Mouse (Mus musculus) c-Kit-positive CD71-negative TER-119-negative erythroid progenitor cells, embryonic 14.5 days (primary cell): ENCODE measurements around the gene Gm20388.
A peak's percentile ranks its signal among the peaks of the same experiment; 100 is the strongest.

Experiments used
- DNase-seq: peaks from one replicate; pipeline ENCODE4 v3.0.0-alpha.2; 2013; ENCODE audit warnings: low read depth

Gm20388 gene

DNA sequence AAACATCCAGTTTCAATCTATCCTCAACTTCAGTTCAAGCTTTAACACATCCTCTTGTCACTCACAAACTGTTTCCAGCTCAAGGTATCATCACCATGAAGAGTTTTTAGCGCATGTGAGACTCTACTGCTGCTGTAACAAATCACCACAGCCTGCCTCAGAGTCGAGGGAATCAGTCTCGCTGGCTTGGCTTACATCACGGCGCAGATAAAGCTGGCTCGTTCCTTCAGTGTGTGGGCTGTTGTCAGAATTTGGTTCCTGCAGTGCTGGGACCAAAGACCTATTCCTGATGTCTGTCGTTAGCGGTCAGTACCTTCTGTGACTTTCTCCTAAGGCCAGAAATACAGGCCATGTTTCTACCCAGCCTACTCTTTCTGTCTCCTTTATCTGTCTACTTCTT lies 2986.6 kb downstream of the Gm20388 start:
- no peak for DNase-seq

DNA sequence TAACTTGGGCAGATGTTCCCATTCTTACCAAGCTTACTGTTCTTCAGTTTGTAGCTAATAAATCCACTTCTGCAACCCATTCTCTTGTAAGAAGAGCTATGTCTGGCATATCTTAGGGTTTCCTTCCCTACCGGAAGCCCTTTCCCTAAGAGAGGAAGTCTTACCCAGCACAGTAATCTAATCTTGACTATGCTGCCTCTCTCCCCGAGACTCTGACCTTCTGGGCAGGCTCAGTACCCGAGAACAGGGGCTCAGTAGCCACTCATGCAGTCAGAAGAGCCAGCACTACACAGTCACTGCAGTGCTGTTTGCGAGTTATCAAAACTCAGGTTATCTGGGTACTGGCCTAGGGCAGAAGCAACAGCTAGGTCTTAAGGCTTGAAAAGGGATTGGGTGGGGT lies 2987.4 kb downstream of the Gm20388 start:
- no peak for DNase-seq

DNA sequence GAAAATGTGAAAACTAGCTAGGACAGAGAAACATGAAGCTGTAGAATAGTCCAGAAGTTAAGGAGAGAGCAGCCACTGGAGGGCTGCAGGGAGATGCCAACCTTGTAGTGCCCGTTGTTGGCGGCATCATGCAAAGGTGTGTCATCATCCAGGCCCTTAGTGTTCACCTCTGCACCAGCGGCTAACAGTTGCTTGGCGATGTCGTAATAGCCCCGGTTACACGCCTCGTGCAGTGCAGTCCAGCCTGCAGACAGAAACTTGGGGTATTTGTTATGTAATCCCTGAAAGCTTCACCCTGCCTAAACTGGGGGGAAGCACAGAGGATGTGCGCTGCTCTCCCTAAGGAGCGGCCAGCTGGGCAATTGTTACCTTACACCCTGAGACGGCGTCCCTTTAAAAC lies 2987.8 kb downstream of the Gm20388 start:
- DNase-seq: no peak

DNA sequence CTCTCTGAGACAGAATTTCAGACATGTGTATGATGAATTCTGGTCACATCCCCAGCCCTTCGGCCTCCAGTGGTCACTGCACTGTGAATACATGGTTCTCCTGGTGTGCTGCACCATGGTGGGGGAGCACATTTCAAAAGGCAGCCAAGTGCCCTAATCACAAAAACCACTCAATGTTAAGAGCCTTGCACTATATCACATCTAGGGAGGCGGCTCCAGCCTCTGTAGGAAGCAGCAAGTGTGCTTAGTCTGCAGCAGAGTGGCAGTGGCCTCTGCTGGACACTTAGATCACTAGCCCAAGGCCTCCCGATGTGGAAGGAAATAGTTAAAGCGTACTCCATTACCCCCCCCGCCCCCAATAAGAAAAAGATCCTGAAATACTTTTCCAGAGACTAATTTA lies 2988.4 kb downstream of the Gm20388 start:
- no peak for DNase-seq

DNA sequence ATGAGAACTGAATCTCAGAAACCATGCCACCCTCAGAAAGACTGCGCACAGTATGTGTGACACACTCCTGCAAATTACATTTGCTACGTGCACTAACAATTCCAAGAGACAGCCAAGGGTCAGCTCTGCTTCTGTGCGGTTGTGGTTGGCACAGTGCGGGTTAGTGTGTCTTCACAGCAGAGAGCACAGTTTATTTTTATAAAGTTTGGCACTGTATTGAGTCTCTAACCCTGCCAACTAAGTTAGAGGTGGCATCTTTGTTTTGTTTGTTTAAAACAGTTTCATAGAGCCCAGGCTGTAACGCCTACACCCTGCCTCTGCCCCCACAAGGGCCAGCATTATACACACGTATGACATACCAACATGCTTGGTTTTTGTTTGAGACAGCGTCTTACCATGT lies 2990.8 kb downstream of the Gm20388 start:
- no peak for DNase-seq

DNA sequence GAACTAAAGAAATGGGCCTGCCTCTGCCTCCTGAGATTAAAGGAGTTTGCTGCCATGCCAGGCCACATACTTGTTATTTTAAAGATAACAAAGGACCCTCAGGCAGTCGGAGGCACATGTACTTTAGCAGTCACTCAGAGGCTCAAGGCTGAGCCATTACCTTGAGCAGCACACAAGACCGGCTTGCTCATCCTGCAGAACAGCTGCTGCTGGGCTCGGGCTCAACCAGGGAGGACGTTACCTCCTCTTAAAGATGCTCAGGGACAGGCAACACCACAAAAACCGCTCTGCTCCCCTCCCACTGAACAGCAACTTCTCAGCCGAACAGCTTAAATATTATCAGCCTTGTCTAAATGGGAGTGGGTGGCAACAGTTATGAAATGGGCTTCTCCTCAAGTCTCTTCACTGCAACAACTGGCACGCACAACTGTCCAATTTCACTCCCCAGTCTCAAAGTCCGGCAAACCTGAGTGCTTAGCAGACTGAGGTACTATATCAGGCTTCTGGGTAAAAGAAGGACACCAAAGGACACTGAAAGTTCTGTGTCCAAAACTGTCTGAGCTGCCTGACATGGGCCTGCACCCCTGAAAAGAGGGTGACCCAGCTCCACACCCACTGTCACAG lies 2991.4 kb downstream of the Gm20388 start:
- no peak for DNase-seq

DNA sequence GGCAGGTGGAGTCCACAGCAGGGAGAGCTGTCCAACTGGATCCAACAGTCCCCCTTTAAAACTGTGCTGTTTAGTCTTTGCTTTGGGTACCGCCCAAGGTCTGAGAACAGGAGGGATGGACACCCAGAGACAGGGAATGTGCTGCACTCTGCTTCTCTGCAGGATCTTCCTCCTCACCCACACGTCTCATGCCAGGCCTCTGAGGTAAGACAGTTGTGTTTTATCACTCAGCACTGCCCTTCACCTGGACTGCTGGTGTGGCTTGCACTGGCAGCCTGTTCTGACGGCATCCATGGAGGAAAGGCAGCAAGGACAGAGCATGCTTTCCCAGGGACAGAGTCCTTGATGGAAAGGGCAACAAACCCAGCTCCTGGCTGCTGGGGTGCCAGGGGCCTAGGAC lies 2991.9 kb downstream of the Gm20388 start:
- DNase-seq: no peak

DNA sequence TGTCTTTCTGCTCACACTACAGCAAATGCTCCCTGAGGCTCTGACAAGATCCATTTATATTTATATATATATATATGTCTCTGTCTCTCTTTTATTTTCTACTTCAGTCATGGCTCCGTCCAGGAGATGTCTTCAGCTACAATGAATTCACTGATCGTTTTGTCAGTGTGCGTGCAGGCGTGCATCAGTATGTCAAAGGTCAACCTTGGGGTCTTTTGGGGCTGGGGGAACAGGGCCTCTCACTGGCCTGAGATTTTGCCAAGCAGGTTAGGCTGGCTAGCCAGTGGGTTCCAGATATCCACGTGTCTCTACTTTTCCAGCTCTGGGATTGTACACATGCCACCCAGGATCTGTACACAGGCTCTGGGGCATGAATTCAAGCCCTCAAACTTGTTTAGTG lies 2992.4 kb downstream of the Gm20388 start:
- DNase-seq: no peak

DNA sequence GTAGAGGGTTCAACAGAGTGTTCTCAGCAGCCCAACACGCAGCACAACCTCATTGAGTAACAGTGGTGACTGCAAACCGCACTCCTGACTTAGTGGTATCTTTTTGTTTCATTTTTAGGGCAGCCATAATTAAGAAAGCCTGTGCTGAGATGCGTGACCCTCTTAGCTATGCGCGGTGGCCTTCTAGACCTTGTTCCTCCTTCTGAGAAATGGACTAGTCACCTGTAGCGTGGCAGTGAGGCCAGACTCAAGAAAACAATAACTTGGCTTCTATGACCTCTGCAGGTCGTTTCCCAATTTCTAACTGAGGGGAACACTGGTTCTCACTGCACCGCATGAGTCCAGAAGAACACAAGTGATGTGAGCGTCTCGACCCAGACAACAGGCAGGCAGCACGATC lies 2993.9 kb downstream of the Gm20388 start:
- DNase-seq: no peak

DNA sequence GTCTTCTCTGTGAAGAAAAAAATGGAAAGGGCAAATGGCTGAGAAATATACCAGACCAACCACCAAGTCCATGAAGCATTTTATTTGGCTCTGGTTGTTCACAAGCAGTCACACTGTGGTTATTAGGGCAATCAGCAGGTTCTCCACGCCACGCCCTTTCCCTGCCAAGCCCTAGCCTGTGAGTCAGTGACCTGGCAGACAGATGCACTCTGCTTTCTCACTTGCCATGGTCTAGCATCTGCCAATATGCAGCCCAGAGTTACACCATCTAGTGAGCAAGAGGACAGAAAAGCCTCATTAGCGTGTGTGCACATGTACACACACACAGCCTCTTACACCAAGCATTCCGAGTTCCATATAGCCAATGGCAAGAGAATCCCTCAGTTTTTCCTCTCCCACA lies 2994.7 kb downstream of the Gm20388 start:
- no peak for DNase-seq

DNA sequence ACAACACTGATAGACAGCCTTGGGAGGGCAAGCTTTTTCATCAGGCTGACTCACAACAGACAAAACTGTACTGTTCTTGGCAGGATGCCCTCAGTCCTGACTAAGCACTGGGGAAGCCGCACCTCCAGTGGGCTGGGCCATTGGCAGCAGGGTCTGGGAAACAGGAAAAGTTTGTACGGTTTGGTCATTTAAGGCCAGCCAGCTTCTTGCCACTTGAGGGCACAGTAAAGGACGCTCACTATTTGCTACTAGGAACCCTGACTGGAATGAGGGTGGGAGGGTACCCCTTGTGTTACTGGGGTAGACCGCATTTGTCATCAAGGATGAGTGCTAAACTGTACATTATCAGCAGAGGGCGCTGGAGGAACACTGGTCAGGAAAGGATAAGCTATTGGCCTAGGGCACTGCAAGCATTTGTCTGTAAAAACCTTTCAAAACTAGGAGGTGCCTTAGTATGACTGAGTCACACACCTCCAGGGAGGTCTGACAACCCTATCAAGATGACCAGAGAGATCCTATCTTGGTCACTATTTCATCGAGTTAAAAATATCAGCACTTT lies 2995.9 kb downstream of the Gm20388 start:
- DNase-seq: peak; percentile 89

DNA sequence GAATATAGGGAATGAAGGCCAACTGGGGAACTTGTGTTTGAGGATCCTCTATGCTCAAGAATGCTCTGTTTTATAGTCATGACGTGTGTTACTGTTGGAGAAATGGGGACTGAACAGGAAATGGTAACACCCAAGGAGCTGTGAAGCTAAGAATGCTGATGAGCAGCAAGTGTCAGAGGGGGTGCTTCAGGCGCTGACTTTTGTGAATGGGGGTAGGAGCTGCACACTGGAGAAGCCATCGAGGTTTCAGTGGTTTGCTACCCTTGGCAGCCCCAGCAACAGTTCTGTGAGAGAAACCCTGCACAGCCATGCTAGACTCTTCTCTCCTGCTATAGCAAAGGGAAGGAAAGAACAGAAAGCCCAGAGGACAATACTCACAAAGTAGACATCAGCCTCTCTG lies 3001.5 kb downstream of the Gm20388 start:
- no peak for DNase-seq

DNA sequence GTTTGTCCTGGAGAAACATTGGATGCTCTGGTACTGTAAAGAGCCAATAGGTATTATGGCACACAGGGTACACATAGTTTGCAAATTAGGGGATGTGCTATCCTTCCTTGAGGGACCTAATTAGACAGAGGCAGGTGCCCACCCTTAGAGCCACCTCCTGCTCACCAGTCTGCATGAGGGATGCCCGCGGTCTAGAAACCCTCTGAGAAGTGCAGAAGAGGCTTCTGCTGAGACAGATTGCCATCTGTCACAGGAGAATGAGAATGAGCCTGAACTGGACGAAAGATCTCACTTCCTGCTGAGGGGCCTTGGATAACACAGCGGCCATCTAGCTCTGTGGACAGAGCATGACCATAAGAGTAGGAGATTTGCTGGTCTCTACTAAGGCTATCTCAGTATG lies 3002.2 kb downstream of the Gm20388 start:
- no peak for DNase-seq

DNA sequence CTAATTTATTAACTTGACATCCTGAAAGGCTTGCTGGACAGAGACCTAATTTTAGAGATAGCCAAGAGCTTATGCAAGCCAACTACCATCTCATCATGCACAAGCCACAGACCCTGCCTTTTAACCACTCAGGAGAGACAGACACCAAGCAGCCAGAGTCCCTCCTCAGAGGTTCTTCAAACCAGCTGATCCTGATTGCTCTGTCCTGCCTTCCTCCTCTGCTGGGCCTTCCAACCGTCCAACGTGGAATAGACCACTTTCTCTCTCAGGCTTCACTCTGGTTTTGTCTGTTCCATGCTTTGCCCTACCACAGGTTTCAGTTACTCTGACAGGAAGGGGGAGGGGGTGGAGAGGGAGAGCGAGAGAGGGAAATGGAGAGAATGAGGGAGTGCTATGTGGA lies 3006.1 kb downstream of the Gm20388 start:
- no peak for DNase-seq

DNA sequence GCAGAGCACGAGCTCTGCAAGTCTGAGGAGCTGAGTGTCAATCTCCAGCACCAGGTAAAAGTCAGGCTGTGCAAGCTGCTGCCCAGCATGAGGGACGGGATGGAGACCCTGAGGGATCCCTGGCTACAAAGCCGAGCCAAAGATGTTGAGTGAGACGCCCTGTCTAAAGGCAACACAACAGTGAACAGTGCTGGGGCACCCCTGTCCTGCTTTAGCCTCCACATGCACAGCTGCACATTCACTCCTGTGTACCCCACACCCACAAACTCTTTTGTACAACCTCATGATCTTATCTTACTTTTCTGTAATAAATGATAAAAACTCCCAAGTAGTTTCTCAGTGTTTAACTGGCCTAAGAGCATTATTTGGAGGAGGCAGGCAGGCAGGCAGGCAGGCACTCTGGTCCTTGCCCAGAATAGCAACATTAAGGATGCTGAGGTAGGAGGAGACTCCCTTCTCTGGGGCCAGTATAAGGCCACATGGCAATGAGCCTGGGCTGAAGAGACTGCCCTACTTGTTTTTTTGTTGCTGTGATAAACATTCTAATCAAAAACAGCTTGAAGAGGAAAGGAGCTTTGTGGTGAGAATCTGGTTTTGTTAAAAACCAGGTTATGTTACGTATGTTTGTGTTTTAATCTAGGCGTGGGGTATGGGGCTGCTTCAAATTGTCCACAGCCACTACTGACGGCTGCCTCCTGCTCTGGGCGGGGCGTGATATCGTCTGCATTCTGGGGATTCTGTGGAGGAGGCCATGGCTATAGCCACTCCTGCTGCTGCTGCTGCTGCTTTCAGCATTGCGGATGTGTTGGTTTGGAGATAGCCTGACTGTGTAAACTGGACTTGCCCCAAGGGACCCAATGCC lies 3007.1 kb downstream of the Gm20388 start:
- no peak for DNase-seq

DNA sequence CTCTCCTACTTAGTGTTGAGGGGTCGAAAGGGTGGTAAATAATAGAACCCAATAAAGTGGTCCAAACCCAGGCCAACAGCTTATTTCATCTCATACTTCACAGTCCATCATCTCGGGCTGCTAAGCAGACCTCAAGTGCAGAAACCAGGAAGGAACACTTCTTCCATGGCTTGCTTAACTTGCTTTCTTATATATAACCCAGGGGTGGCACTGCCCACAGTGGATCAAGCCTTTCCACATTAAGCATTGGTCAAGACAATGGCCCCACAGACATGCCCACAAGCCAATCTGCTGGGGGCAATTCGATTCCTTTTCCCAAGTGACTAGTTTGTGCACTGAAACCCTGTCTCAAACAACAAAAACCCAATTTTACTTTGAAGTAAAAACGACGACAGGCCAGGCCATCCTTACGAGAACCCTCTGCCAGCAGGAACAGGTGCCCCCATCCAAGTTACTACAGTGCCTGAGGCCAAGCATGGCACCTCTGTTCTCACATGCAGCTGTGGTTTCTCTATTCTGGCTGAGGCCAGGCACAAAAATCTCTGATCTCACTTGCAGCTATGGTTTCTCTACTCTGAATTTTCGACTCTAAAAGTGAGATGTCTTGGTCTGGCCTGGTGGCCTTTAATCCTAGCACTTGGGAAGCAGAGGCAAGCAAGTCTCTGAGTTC lies 3007.9 kb downstream of the Gm20388 start:
- no peak for DNase-seq

DNA sequence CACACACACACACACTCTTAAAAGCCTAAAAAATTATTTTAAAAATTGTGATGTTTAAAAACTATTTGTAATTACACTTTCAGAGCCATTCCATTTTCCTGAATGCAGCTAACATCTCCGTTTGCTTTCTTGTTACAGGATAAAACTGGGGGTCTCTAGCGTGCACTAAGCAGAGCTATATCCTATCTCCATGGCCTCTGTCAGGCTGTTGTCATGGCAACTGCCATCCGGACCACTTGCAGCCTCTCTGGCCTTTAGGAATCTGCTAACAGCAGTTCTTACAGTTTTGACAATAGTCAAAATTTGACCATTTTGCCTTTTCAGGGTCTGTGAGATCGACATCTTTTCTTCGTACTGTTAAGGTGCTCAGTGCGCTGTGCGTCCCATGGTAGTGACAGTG lies 3010.2 kb downstream of the Gm20388 start:
- DNase-seq: no peak

DNA sequence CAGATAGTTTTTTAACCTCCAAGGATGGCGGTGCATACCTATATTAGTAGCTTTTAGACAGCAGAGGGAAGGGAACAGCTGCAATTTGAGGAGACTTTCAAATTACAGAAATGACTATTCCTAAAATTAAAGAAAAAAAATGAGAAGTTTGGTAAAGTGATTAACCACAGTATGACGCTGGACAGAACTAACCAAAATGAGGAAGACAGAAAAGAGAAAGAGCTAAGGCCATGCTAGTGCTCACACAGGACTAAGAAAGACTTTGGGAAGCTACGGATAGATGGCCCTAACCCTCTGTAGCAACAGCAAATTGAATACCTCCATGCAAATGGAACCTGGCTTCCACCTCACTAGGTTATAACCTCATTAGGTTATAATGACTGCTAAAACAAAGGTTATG lies 3012.3 kb downstream of the Gm20388 start:
- no peak for DNase-seq

DNA sequence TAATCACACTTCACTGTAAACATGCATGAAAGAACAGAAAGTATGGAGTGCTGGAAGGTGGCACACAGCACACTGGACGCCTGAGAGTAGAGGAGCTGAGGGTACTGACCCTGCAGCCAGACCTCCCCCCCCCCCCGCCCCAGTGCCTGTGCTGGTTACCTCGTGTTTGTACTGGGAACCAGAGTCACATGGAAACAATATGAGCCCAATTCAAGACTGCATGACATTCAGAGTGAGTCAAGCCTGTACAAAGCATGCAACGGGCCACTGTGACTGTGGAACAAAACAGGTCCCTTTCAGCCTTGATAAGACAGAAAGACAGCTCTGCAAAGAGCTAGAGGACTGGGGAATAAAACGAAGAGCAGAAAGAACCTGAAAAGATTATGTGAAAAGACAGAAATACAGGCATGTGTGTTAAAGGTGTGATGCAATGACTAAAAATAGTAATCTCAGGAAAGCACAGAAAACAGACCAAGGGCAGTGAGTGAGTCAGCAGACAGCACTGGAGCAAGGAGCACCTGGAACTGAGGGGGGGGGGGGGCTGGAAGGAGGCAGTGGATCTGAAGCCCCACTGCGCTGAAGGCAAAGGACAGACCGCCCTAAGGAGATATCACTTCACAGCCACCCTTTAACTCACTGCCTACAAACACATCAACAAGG lies 3012.9 kb downstream of the Gm20388 start:
- DNase-seq: no peak

DNA sequence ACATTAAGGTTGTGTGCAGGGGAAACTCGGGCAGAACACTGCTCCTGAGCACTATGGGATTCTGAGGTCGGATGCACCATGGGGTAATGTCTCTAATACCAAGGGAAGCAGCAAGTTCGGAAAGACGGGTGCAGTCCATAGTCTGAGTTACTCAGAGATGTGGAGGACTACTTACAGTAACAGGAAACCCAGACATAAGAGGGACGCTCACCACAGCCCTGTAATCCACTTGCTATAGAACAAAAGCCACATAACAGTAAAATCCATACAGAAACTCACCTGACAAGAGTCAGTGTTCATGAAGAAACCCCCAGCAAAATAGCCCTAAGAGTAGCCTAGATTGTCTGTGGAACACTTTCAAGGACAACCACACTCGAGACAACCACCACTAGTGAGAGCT lies 3013.4 kb downstream of the Gm20388 start:
- no peak for DNase-seq

DNA sequence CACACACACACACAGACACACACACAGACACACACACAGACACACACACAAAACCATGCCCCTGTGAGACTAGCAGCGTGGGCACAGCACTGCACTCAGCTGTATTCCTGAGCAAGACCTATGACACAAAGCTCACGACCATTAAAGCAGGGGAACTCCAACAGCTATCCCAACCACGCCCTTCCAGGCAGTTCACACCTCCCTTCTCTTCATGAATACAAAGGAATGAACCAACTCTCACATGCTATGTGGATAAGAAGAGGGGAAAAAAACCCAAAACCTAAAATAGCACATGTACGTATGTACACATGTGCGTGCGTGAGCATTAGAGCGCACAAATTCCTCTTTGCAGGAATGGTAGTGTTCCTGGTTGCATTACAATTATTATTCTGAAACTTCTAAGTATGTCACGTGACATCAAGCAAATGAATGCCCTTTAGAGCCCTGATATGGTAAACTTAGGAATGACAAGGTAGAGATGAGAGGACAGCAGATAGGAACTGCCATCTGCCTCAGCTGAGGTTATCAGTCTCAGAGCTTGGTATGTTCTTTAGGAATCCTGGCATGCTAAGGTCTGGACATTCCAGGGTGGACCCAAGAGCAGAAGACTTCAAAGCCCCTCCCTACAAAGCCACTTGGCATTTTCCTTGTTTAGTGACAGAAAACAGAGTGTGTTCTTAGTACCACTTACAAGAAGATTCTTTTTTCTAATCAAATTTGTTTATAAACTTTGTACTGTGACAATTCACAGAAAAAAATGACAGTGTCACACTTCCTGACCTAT lies 3015.5 kb downstream of the Gm20388 start:
- DNase-seq: no peak

DNA sequence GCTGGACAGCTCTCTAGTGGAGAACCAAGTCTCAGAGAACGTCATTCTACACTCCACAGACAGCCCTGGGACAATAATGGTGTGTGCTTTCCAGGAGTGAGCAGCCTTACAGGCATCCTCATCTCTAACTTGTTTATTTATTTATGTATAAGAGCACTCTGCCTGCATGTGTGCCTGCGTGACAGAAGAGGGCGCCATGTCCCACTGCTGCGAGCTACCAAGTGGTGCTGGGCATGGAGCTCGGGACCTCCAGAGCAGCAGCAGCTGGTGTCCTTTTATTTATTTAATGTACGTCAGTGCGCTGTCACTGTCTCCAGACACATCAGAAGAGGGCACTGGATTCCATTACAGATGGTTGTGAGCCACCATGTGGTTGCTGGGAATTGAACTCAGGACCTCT lies 3016.1 kb downstream of the Gm20388 start:
- DNase-seq: no peak
